Mouse (Mus musculus): Measurements from ENCODE around the gene Dcakd. TPM values are rescaled to one million over a fixed set of nuclear protein-coding genes. Genes with fewer than 3 reads are reported as not detected.

Dcakd gene
- polyA plus RNA-seq, 1 experiment from 2014 or later = 99.4 TPM

DNA sequence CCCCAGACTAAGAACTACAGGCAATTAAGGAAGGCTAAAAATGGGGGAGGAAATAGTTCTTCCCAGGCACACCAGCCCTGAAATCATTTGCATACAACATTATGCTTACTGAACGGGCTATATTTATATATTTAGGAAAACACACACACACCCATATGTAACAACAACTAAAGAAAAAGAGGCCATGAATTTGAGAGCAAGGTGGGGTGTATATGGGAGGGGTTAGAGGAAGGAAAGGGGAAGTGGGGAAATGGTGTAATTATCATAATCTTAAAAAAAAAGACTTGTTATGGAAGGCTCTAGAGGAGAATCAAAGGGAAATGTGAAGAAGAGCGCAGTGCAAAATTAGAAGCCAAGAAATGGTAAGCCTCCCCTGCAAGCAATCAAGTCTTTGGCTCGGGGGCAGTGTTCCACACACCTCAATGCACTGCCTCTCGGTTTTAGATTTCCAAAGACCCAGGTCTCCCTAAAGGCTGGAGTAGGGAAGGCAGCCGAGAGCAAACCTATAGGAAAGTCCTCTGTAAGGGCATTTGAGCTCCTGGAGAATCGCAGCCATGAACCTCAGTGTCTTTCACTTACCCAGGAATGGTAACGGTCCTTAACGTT lies 460 bp downstream of the Dcakd start:
- H3K4me2 ChIP-seq (ENCODE audit: low read length) = peak overlapping the region; percentile 64
- H3K4me1 ChIP-seq (ENCODE audit: control insufficient read depth in 2 of 2, insufficient read depth in 2 of 2, low read length in 2 of 2) = peaks cover 2 to 16% of the 10 kb centered on the region in 2 experiments; a peak in 3 of 4 replicates
- peak; percentile 55; the same call in 1 of the 2 replicates for ATAC-seq (ENCODE audit: insufficient number of reproducible peaks, insufficient read depth, low FRiP score, low read depth)
- peak overlapping the region; percentile 78 for H3K9ac ChIP-seq (ENCODE audit: low read length)
- H3K27me3 ChIP-seq (ENCODE audit: control insufficient read depth, insufficient read depth, low read length) = no peaks in the 10 kb centered on the region
- peak overlapping the region; percentile 59 to 94 for H3K4me3 ChIP-seq (ENCODE audit: control insufficient read depth in 1 of 2, insufficient read depth in 1 of 2, low read depth in 1 of 2, low read length in 2 of 2)
- H3K9me3 ChIP-seq (ENCODE audit: control insufficient read depth, low read length) = no peaks in the 10 kb centered on the region
- peak overlapping the region; percentile 60 to 75 for H3K27ac ChIP-seq (replicated peaks in 1 of 2; ENCODE audit: control insufficient read depth in 1 of 2, insufficient read depth in 1 of 2, low read depth in 2 of 2, low read length in 2 of 2)
- H3K36me3 ChIP-seq (ENCODE audit: control insufficient read depth, insufficient read depth, low read length) = peaks cover 35% of the 10 kb centered on the region
- WGBS = 16% methylated on average over 8 of the region's 8 CpGs

DNA sequence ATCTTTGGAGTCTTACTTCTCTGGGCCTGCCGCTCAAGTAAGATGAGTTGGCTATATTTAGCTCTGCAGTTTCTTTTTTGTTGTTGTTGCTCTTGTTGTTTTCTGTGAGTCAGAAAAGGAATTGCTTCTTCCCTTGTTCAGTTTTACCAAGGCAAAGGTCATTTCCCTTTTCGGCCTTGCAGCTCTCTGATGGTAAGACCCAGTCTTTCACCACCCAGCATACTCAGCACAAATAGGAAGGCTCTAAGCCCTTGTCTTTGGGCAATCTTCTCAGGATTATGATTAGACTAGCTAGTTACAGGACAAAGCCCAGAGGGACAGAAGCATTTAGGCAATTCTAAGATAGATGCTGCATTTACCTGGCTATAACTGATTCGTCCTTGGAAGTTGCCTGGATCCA lies 1.2 kb downstream of the Dcakd start:
- Histone ChIP-seq H3K4me2 (ENCODE audit: low read length) (peak overlapping the region; percentile 64), H3K9ac (ENCODE audit: low read length) (no peak overlapping the region), H3K36me3 (ENCODE audit: control insufficient read depth, insufficient read depth, low read length) (peaks cover 35% of the 10 kb centered on the region), H3K27me3 (ENCODE audit: control insufficient read depth, insufficient read depth, low read length) (no peaks in the 10 kb centered on the region), H3K4me3 (ENCODE audit: control insufficient read depth in 1 of 2, insufficient read depth in 1 of 2, low read depth in 1 of 2, low read length in 2 of 2) (no peak overlapping the region), H3K4me1 (ENCODE audit: control insufficient read depth in 2 of 2, insufficient read depth in 2 of 2, low read length in 2 of 2) (peaks cover 2 to 16% of the 10 kb centered on the region in 2 experiments; a peak in 3 of 4 replicates), H3K9me3 (ENCODE audit: control insufficient read depth, low read length) (no peaks in the 10 kb centered on the region), H3K27ac (replicated peaks in 1 of 2; ENCODE audit: control insufficient read depth in 1 of 2, insufficient read depth in 1 of 2, low read depth in 2 of 2, low read length in 2 of 2) (no peak overlapping the region)
- no peak for ATAC-seq (ENCODE audit: insufficient number of reproducible peaks, insufficient read depth, low FRiP score, low read depth)
- 79% methylated on average over 3 of the region's 3 CpGs for WGBS

DNA sequence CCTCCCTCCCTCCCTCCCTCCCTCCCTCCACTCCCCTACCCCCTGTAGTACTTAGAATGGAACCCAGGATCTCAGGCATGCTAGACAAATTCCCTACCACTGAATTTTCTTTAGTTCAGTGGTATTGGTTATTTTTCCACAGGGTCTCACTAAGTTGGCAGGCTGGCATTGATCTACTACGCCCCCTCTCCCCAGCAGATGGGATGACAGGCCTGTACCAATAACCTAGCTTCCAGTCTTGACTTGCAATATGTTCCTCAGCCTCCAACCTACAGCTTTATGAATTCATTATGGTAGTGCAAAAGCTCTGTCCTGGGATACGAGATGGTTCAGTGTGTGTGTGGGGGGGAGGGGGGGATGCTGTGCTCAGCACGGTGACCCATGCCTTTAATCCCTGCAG lies 4.2 kb downstream of the Dcakd start:
- H3K36me3 ChIP-seq (ENCODE audit: control insufficient read depth, insufficient read depth, low read length) = peaks cover 30% of the 10 kb centered on the region
- no peak overlapping the region for H3K9ac ChIP-seq (ENCODE audit: low read length)
- peaks cover 0 to 7% of the 10 kb centered on the region in 2 experiments; a peak in 3 of 4 replicates for H3K4me1 ChIP-seq (ENCODE audit: control insufficient read depth in 2 of 2, insufficient read depth in 2 of 2, low read length in 2 of 2)
- ATAC-seq (ENCODE audit: insufficient number of reproducible peaks, insufficient read depth, low FRiP score, low read depth) = no peak
- H3K27ac ChIP-seq (replicated peaks in 1 of 2; ENCODE audit: control insufficient read depth in 1 of 2, insufficient read depth in 1 of 2, low read depth in 2 of 2, low read length in 2 of 2) = no peak overlapping the region
- no peaks in the 10 kb centered on the region for H3K9me3 ChIP-seq (ENCODE audit: control insufficient read depth, low read length)
- 87% methylated on average over 3 of the region's 3 CpGs for WGBS
- no peak overlapping the region for H3K4me2 ChIP-seq (ENCODE audit: low read length)
- no peaks in the 10 kb centered on the region for H3K27me3 ChIP-seq (ENCODE audit: control insufficient read depth, insufficient read depth, low read length)
- H3K4me3 ChIP-seq (ENCODE audit: control insufficient read depth in 1 of 2, insufficient read depth in 1 of 2, low read depth in 1 of 2, low read length in 2 of 2) = no peak overlapping the region

DNA sequence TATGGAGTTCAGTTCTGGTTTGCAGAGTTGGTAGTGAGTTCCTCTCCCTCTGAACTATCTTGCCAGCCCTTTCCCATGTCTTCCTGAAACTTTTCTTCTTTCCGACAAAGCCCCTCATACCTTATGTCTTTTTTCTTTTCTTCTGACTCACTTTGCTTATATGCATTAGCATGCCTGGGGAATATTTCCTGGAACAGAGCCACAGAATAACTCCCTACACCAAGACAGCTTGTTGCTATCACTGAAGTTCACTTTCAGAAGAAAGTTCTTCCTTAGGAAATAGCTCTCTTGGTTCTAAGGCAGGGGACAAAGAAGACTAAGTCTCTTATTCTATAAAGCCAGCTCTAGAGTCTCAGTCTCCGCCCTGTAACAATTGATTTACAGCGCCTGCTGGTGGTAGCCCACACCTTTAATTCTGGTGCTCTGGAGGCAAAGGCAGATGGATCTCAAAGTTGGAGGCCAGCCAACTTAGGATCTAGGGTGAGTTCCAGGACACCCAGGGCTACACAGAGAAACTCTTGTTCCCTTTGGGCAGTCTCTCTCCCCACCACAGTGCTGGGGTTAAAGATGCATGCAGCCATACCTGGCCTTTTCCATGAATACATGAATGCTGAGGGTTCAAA lies 7.3 kb downstream of the Dcakd start:
- WGBS = 72% methylated on average over 3 of the region's 3 CpGs
- Histone ChIP-seq H3K36me3 (ENCODE audit: control insufficient read depth, insufficient read depth, low read length) (peaks cover 25% of the 10 kb centered on the region), H3K27ac (replicated peaks in 1 of 2; ENCODE audit: control insufficient read depth in 1 of 2, insufficient read depth in 1 of 2, low read depth in 2 of 2, low read length in 2 of 2) (no peak overlapping the region), H3K9me3 (ENCODE audit: control insufficient read depth, low read length) (no peaks in the 10 kb centered on the region), H3K4me1 (ENCODE audit: control insufficient read depth in 2 of 2, insufficient read depth in 2 of 2, low read length in 2 of 2) (peaks cover 2 to 5% of the 10 kb centered on the region in 2 experiments; a peak in 2 of 4 replicates), H3K4me3 (ENCODE audit: control insufficient read depth in 1 of 2, insufficient read depth in 1 of 2, low read depth in 1 of 2, low read length in 2 of 2) (no peak overlapping the region), H3K27me3 (ENCODE audit: control insufficient read depth, insufficient read depth, low read length) (no peaks in the 10 kb centered on the region), H3K4me2 (ENCODE audit: low read length) (no peak overlapping the region), H3K9ac (ENCODE audit: low read length) (no peak overlapping the region)
- no peak for ATAC-seq (ENCODE audit: insufficient number of reproducible peaks, insufficient read depth, low FRiP score, low read depth)

DNA sequence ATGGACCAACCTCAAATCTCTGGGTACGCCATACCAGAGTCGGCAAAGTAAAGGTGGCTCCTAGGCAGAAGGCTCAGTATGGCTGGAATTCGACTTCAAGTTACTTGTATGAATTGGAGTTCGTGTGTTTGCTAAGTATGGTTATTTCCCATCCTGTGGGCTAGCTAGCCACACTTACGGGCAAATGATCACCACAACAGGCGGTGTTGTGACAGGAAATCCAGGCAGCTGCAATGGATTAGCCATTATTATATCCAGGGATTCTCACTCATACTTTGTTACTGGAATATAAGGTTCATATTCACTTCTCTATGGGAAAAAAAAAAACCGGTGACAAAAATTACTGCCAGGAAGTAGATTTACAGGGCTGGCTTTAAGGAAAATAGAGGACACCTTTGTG lies 8.8 kb downstream of the Dcakd start:
- Histone ChIP-seq H3K9me3 (ENCODE audit: control insufficient read depth, low read length) (no peaks in the 10 kb centered on the region), H3K27me3 (ENCODE audit: control insufficient read depth, insufficient read depth, low read length) (no peaks in the 10 kb centered on the region), H3K27ac (replicated peaks in 1 of 2; ENCODE audit: control insufficient read depth in 1 of 2, insufficient read depth in 1 of 2, low read depth in 2 of 2, low read length in 2 of 2) (no peak overlapping the region), H3K9ac (ENCODE audit: low read length) (no peak overlapping the region), H3K4me3 (ENCODE audit: control insufficient read depth in 1 of 2, insufficient read depth in 1 of 2, low read depth in 1 of 2, low read length in 2 of 2) (no peak overlapping the region), H3K4me1 (ENCODE audit: control insufficient read depth in 2 of 2, insufficient read depth in 2 of 2, low read length in 2 of 2) (peaks cover 4 to 5% of the 10 kb centered on the region in 2 experiments; a peak in 2 of 4 replicates), H3K36me3 (ENCODE audit: control insufficient read depth, insufficient read depth, low read length) (peaks cover 10% of the 10 kb centered on the region; the same call in 1 of the 2 replicates), H3K4me2 (ENCODE audit: low read length) (no peak overlapping the region)
- WGBS = 85% methylated on average over 7 of the region's 7 CpGs
- no peak for ATAC-seq (ENCODE audit: insufficient number of reproducible peaks, insufficient read depth, low FRiP score, low read depth)

DNA sequence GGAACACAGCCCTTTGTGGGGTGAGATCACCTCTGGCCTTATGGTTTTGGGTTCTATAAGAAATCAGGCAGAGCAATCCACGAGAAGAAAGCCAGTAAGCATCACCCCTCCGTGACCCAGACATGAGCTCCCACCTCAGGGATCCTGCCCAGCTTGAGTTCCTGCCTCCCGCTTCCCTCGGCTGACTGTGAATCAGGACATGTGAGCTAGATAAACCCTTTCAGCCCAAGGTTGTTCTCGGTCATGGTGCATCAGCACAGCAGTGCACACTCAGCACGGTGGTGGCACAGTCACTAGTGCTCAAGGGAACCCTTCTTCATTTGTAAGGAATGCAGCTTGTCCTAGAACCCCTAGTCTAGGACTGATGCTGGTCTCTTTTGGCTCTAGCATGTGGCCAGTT lies 9.3 kb downstream of the Dcakd start:
- H3K9me3 ChIP-seq (ENCODE audit: control insufficient read depth, low read length) = no peaks in the 10 kb centered on the region
- H3K9ac ChIP-seq (ENCODE audit: low read length) = no peak overlapping the region
- H3K4me3 ChIP-seq (ENCODE audit: control insufficient read depth in 1 of 2, insufficient read depth in 1 of 2, low read depth in 1 of 2, low read length in 2 of 2) = no peak overlapping the region
- H3K4me2 ChIP-seq (ENCODE audit: low read length) = no peak overlapping the region
- H3K36me3 ChIP-seq (ENCODE audit: control insufficient read depth, insufficient read depth, low read length) = peaks cover 10% of the 10 kb centered on the region; the same call in 1 of the 2 replicates
- WGBS = 72% methylated on average over 6 of the region's 6 CpGs
- no peaks in the 10 kb centered on the region for H3K27me3 ChIP-seq (ENCODE audit: control insufficient read depth, insufficient read depth, low read length)
- ATAC-seq (ENCODE audit: insufficient number of reproducible peaks, insufficient read depth, low FRiP score, low read depth) = no peak
- H3K27ac ChIP-seq (replicated peaks in 1 of 2; ENCODE audit: control insufficient read depth in 1 of 2, insufficient read depth in 1 of 2, low read depth in 2 of 2, low read length in 2 of 2) = no peak overlapping the region
- peaks cover 4 to 5% of the 10 kb centered on the region in 2 experiments; a peak in 2 of 4 replicates for H3K4me1 ChIP-seq (ENCODE audit: control insufficient read depth in 2 of 2, insufficient read depth in 2 of 2, low read length in 2 of 2)

DNA sequence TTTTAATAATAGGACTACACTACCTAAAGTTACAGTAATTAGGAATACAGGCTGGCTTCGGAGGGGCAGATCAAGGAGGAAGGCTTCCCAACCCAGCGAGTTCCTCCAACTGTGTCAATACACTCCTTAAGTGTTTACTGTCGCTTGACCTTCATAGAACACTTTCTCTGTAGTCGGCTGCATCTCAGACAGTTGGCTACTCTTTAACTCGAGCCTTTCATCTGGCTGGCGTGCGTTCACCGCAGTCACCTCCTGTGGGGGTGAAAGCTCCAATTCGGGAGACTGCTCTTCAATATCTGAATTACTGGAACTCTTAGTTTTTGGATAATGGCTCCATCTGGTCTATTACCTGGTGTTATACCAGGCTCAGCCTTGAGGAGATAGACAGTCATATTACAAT lies 10.5 kb downstream of the Dcakd start:
- ATAC-seq (ENCODE audit: insufficient number of reproducible peaks, insufficient read depth, low FRiP score, low read depth) = no peak

More for the DNA sequence above, 10.5 kb downstream of the Dcakd start:
- Histone ChIP-seq H3K27me3 (ENCODE audit: control insufficient read depth, insufficient read depth, low read length) (no peaks in the 10 kb centered on the region), H3K27ac (replicated peaks in 1 of 2; ENCODE audit: control insufficient read depth in 1 of 2, insufficient read depth in 1 of 2, low read depth in 2 of 2, low read length in 2 of 2) (no peak overlapping the region), H3K4me3 (ENCODE audit: control insufficient read depth in 1 of 2, insufficient read depth in 1 of 2, low read depth in 1 of 2, low read length in 2 of 2) (no peak overlapping the region), H3K9me3 (ENCODE audit: control insufficient read depth, low read length) (no peaks in the 10 kb centered on the region), H3K9ac (ENCODE audit: low read length) (no peak overlapping the region), H3K4me1 (ENCODE audit: control insufficient read depth in 2 of 2, insufficient read depth in 2 of 2, low read length in 2 of 2) (peaks cover 4 to 5% of the 10 kb centered on the region in 2 experiments; a peak in 2 of 4 replicates), H3K36me3 (ENCODE audit: control insufficient read depth, insufficient read depth, low read length) (peaks cover 11% of the 10 kb centered on the region), H3K4me2 (ENCODE audit: low read length) (no peak overlapping the region)
- 62% methylated on average over 9 of the region's 9 CpGs for WGBS
